ENCODE assay signal across 14 mouse cellular contexts in genomic region chr12:110483761-110484160, GRCm38 (mm10). TPM values are rescaled to one million over a fixed set of nuclear protein-coding genes. Genes with fewer than 3 reads are reported as not detected.
DNase-seq lines count a peak whose midpoint lies in the region; ATAC-seq and TF ChIP-seq lines count a peak whose summit lies in the region.
"Had no signal": no experiment of that assay in that cellular context is flagged by ENCODE, and none has a peak within 500 bp of the region (broad histone marks: within the 10 kb centered on the region; RNA-seq: fewer than 3 reads in every experiment).

No protein-coding gene starts in this region.

- ATAC-seq in hindbrain, embryonic 14.5 days (ENCODE audit: low FRiP score): no peak
- no peak for ATAC-seq in hindbrain, embryonic 16.5 days
- no peak for ATAC-seq in liver, postnatal 0 days
- no peak for ATAC-seq in forebrain, postnatal 0 days

- TF ChIP-seq CTCF in ES-Bruce4 (IDR thresholded peaks at IDR 0.05; ENCODE audit: low read depth, low read length): peak; percentile 25
- TF ChIP-seq CTCF in liver, postnatal 0 days (IDR thresholded peaks at IDR 0.05; ENCODE audit: low read depth): no peak
- TF ChIP-seq CTCF in forebrain, postnatal 0 days (IDR thresholded peaks at IDR 0.05; ENCODE audit: low read depth): no peak

- 32% methylated on average over 6 of the region's 6 CpGs for WGBS in hindbrain, embryonic 14.5 days
- 39% methylated on average over 6 of the region's 6 CpGs for WGBS in hindbrain, embryonic 16.5 days
- WGBS in liver, postnatal 0 days (ENCODE audit: insufficient replicate concordance): 55% methylated on average over 6 of the region's 6 CpGs
- 33% methylated on average over 6 of the region's 6 CpGs for WGBS in forebrain, postnatal 0 days

- no peak overlapping the region for H3K27ac ChIP-seq in hindbrain, embryonic 14.5 days
- H3K27ac ChIP-seq in hindbrain, embryonic 16.5 days (ENCODE audit: low read depth, low read length): no peak overlapping the region
- peak overlapping the region; percentile 97 for H3K27ac ChIP-seq in ES-Bruce4 (ENCODE audit: insufficient read depth, low read length)
- no peak overlapping the region for H3K27ac ChIP-seq in liver, postnatal 0 days (ENCODE audit: low read depth)
- no peak overlapping the region for H3K27ac ChIP-seq in forebrain, postnatal 0 days (ENCODE audit: low read depth, low read length)
- H3K27ac ChIP-seq: hindbrain, embryonic 13.5 days had no signal

- 0 out of 2 replicates have a peak, but pooled peaks cover 2% of the 10 kb centered on the region for H3K36me3 ChIP-seq in hindbrain, embryonic 14.5 days (replicated peaks; ENCODE audit: control insufficient read depth, insufficient read depth)
- no peaks in the 10 kb centered on the region for H3K36me3 ChIP-seq in hindbrain, embryonic 16.5 days (ENCODE audit: control insufficient read depth, insufficient read depth, low read length)
- H3K36me3 ChIP-seq in ES-Bruce4 (ENCODE audit: control insufficient read depth, insufficient read depth, low read length, poor library complexity, severe bottlenecking): no peaks in the 10 kb centered on the region
- no peaks in the 10 kb centered on the region for H3K36me3 ChIP-seq in liver, postnatal 0 days (replicated peaks; ENCODE audit: insufficient read depth, low read length)
- no peaks in the 10 kb centered on the region for H3K36me3 ChIP-seq in forebrain, postnatal 0 days (ENCODE audit: insufficient read depth)

- H3K4me2 ChIP-seq in hindbrain, embryonic 14.5 days (replicated peaks): no peak overlapping the region
- H3K4me2 ChIP-seq in hindbrain, embryonic 16.5 days (ENCODE audit: low read length): no peak overlapping the region
- no peak overlapping the region for H3K4me2 ChIP-seq in liver, postnatal 0 days (ENCODE audit: low read depth, low read length)
- H3K4me2 ChIP-seq in forebrain, postnatal 0 days (ENCODE audit: low read depth): no peak overlapping the region

- TF ChIP-seq POLR2A in ES-Bruce4 (IDR thresholded peaks at IDR 0.05; ENCODE audit: insufficient read depth, low read length): peak; percentile 11

- 0 out of 2 replicates have a peak overlapping the region, but pooled peaks have one; percentile 10 for H3K9ac ChIP-seq in hindbrain, embryonic 14.5 days
- H3K9ac ChIP-seq in hindbrain, embryonic 16.5 days (ENCODE audit: low read depth, low read length): no peak overlapping the region
- peak overlapping the region; percentile 71 for H3K9ac ChIP-seq in ES-Bruce4 (ENCODE audit: low read depth, poor library complexity, severe bottlenecking)
- 0 out of 2 replicates have a peak overlapping the region, but pooled peaks have one; percentile 16 for H3K9ac ChIP-seq in liver, postnatal 0 days (replicated peaks)
- no peak overlapping the region for H3K9ac ChIP-seq in forebrain, postnatal 0 days
- H3K9ac ChIP-seq: hindbrain, embryonic 13.5 days had no signal

- no peak overlapping the region for H3K4me3 ChIP-seq in hindbrain, embryonic 14.5 days (replicated peaks; ENCODE audit: low read length)
- no peak overlapping the region for H3K4me3 ChIP-seq in hindbrain, embryonic 16.5 days (ENCODE audit: low read length)
- H3K4me3 ChIP-seq in ES-Bruce4 (ENCODE audit: low read depth, low read length): peak overlapping the region; percentile 67
- H3K4me3 ChIP-seq in liver, postnatal 0 days (ENCODE audit: low read depth, low read length): no peak overlapping the region
- no peak overlapping the region for H3K4me3 ChIP-seq in forebrain, postnatal 0 days (ENCODE audit: low read depth, low read length)
- H3K4me3 ChIP-seq: hindbrain, embryonic 13.5 days had no signal

- no peaks in the 10 kb centered on the region for H3K9me3 ChIP-seq in hindbrain, embryonic 14.5 days (ENCODE audit: control insufficient read depth, low read length)
- no peaks in the 10 kb centered on the region for H3K9me3 ChIP-seq in hindbrain, embryonic 16.5 days (ENCODE audit: control insufficient read depth, low read length)
- no peaks in the 10 kb centered on the region for H3K9me3 ChIP-seq in ES-Bruce4 (replicated peaks; ENCODE audit: control insufficient read depth, insufficient read depth, low read length, poor library complexity, severe bottlenecking)
- H3K9me3 ChIP-seq in liver, postnatal 0 days (ENCODE audit: low read length): no peaks in the 10 kb centered on the region
- H3K9me3 ChIP-seq in forebrain, postnatal 0 days (ENCODE audit: low read length): no peaks in the 10 kb centered on the region
- H3K9me3 ChIP-seq: hindbrain, embryonic 13.5 days had no signal

- no peaks in the 10 kb centered on the region for H3K27me3 ChIP-seq in hindbrain, embryonic 14.5 days (ENCODE audit: control insufficient read depth, insufficient read depth, low read length)
- H3K27me3 ChIP-seq in hindbrain, embryonic 16.5 days (replicated peaks; ENCODE audit: control insufficient read depth, insufficient read depth, low read length): no peaks in the 10 kb centered on the region
- H3K27me3 ChIP-seq in ES-Bruce4 (ENCODE audit: control insufficient read depth, insufficient read depth, low read length, poor library complexity, severe bottlenecking): no peaks in the 10 kb centered on the region
- no peaks in the 10 kb centered on the region for H3K27me3 ChIP-seq in liver, postnatal 0 days (ENCODE audit: insufficient read depth, low read length)
- H3K27me3 ChIP-seq in forebrain, postnatal 0 days (ENCODE audit: insufficient read depth, low read length): no peaks in the 10 kb centered on the region
- H3K27me3 ChIP-seq: CH12.LX; hindbrain, embryonic 13.5 days had no signal

- peak; percentile 80 for TF ChIP-seq EP300 in ES-Bruce4 (IDR thresholded peaks at IDR 0.05; ENCODE audit: insufficient read depth, low read depth, low read length)
- TF ChIP-seq EP300 in liver, postnatal 0 days (IDR thresholded peaks at IDR 0.05; ENCODE audit: low read depth): no peak

- H3K4me1 ChIP-seq in hindbrain, embryonic 14.5 days (replicated peaks; ENCODE audit: control insufficient read depth, insufficient read depth, low read length): peaks cover 31% of the 10 kb centered on the region
- peaks cover 33% of the 10 kb centered on the region for H3K4me1 ChIP-seq in hindbrain, embryonic 16.5 days (ENCODE audit: control insufficient read depth, insufficient read depth, low read depth, low read length)
- H3K4me1 ChIP-seq in ES-Bruce4 (ENCODE audit: control insufficient read depth, insufficient read depth, low read length): peaks cover 10% of the 10 kb centered on the region
- H3K4me1 ChIP-seq in liver, postnatal 0 days (ENCODE audit: insufficient read depth): peaks cover 27% of the 10 kb centered on the region
- H3K4me1 ChIP-seq in forebrain, postnatal 0 days (ENCODE audit: insufficient read depth): peaks cover 14% of the 10 kb centered on the region; the same call in 1 of the 2 replicates

- DNase-seq in hindbrain, embryonic 14.5 days (ENCODE audit: low spot score): no peak
- DNase-seq in ZHBTc4 (ENCODE audit: low read depth, low spot score): peak; percentile 81
- DNase-seq in liver, postnatal 0 days: no peak
- no peak for DNase-seq in left cerebral cortex, adult 11 months (ENCODE audit: low spot score)
- no peak for DNase-seq in left cerebral cortex, postnatal 4 days
- DNase-seq in forebrain, postnatal 0 days: no peak
- DNase-seq: cerebellum, postnatal 25 days; gastrocnemius, postnatal 25 days; kidney, postnatal 10 days; right cerebral cortex, postnatal 25 days had no signal

- intact Hi-C loops in left cerebral cortex, postnatal 4 days (cut with DNase I): no loop called here

RNA-seq across cellular contexts. Expression of gene Ppp2r5c, which starts 36.8 kb away (rescaled TPM):
- polyA plus RNA-seq in hindbrain, embryonic 14.5 days (2014; fragmentation: Nextera tagmentation; extraction: Ambion mirVana): 163 TPM in 2 replicates
- polyA plus RNA-seq in hindbrain, embryonic 16.5 days (2015; fragmentation: Nextera tagmentation; extraction: Ambion mirVana): 135 and 136 TPM in 2 replicates
- 223 and 224 TPM in 2 replicates for polyA plus RNA-seq in ES-Bruce4 (2011; ENCODE audit: insufficient read depth, insufficient read length, low read depth, missing spikeins)
- 53.3 and 55.5 TPM in 2 replicates for polyA plus RNA-seq in liver, postnatal 0 days (2015; fragmentation: Nextera tagmentation; extraction: Ambion mirVana)
- total RNA-seq in left cerebral cortex, postnatal 4 days (2021): 100 to 1,000 TPM; 201 to 210 TPM
- 171 and 191 TPM in 2 replicates for total RNA-seq in forebrain, postnatal 0 days (2014; rRNA removed)
- polyA plus RNA-seq in forebrain, postnatal 0 days (2015; fragmentation: Nextera tagmentation; extraction: Ambion mirVana): 147 and 169 TPM in 2 replicates

Comparison
In these comparisons a context has a peak if more than half of its experiments do, and no peak if none do; other contexts are left out.
1. H3K9ac ChIP-seq: peak in hindbrain, embryonic 14.5 days (single experiment), ES-Bruce4 (single experiment) and liver, postnatal 0 days (single experiment); none in hindbrain, embryonic 16.5 days (single experiment) and forebrain, postnatal 0 days (single experiment).